Mouse (Mus musculus) WW6 (cell line): Measurements from ENCODE around the gene Cela1.

ENCODE experiments used
- DNase-seq: peaks from one replicate; pipeline ENCODE4 v3.0.0-alpha.2; 2013; ENCODE audit warnings: low read depth, low spot score

Gene Cela1

DNA sequence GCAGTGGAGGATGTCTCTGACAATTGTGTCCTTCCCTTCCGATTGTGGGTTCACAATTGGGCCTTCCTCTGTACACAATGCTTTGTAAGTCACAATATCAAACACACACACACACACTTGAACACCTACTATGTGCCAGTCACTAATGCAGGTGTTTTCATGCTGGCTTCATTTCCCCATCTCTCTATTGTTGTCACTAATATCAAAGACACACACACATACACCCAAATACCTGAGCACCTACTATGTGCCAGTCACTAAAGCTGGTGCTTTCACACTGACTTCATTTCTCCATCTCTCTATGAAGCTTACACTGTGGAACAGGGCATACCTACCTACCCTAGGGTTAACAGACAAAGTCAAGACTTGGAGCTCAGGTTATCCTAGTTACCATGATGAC is 17.7 kb upstream of the Cela1 start:
- no peak for DNase-seq

GRCm38 (mm10) chr15:100703913-100704312 is 16.2 kb upstream of the Cela1 start:
- no peak for DNase-seq

- no peak for DNase-seq
These were observed 14.1 kb upstream of the Cela1 start for GRCm38 (mm10) chr15:100701856-100702255.

DNA sequence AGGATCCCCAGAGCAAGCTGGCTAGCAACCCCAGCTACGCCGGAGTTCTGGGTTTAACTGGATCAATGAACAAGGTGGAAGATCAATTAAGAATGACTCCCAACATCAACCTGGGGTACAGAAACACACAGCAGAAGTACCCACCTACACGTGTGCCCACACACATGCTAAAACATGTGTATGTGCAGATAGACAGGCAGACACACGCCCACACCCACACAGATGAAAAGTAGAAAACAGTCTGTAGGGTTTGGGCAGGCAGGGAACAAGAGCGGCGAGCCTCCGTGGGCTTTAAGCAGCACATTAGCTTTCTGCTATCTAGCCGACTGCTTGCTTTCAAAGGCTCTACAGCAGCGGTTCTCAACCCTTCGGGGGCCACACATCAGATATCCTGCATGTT is 13.4 kb upstream of the Cela1 start:
- no peak for DNase-seq

DNA sequence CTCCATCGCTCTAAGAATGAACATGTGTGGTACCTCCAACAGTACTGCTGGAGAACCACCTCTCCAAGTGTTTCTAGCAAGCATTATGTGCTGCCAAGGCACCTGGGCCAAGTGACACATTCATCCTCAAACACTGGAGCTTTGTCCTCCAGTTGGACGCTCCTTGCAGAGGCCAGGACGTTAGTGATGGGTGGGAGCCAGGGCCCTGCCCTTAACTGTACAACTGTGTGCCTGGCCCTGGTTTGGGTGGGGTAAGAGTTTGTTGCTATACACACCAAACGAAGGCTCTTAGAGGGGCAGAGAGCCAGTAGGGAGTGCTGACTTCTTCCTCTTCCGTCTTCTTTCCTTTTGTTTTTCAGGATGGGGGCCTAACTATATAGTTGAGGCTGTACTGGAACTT is 12.7 kb upstream of the Cela1 start:
- DNase-seq, result no peak

- peak; percentile 73 for DNase-seq
These were observed 11.7 kb upstream of the Cela1 start for GRCm38 (mm10) chr15:100699386-100699785.

GRCm38 (mm10) chr15:100698078-100698477 is 10.4 kb upstream of the Cela1 start:
- DNase-seq, result no peak

GRCm38 (mm10) chr15:100694406-100694805 is 6.7 kb upstream of the Cela1 start:
- DNase-seq, result no peak

DNA sequence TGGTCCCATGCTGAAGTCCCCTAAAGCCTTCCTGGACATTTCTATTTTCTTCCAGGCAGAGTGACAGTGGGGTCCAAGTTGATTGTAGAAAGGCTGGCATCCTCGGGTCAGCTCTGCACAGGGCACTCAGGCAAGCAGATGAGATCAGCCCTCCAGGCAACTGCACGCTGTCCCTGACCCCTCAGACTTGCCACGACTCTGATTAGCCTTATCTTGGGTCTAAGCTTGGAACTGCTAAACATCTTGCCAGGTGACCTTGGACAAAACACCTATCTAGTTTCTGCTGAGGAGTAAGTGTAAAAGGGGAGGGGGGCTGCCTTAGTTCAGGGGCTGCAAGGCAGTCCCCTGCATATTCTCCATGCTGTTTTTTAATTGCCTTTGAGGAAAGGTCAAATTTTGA is 4.3 kb upstream of the Cela1 start:
- DNase-seq, result no peak

DNA sequence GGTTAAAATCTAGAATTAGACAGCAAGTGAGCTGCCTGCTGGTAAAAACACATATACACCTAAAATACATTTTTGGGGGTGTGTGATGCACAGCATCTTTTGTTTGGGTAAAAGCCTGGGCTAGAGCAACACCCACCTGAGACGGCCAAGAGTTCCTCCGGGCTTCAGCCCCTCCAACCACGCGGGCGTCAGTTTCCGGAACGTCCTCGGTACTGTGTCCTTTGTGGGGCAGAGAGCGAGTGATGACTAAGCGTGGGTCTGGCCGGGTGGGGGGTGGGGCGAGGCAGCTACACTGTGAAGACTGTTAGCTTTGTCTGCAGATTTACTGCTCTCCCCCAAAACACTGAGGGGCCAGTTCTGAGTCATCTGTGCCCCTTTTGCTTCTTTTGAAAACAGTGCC is 732 bp downstream of the Cela1 start:
- no peak for DNase-seq

GRCm38 (mm10) chr15:100686434-100686833 is 1.3 kb downstream of the Cela1 start:
- DNase-seq, result no peak

DNA sequence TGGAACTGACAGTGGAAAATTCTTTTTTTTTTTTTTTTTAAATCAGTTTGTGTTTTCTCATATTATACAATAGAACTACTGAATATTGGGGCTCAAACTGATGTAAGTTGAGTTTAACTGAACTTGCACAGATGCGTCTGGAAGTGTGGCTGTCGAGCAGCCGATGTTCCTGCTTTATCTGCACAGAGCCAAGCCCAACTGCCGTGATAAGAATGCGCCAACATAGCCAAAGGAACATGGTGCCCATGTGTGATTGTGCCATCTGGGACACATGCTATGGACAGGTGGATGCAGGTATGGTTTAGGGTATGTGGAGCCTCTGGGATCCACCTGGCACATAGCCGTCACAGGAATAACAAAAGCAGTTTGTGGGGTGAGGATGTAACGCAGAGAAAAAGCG is 1.9 kb downstream of the Cela1 start:
- DNase-seq, result no peak

- DNase-seq, result no peak
These were observed 2.5 kb downstream of the Cela1 start for GRCm38 (mm10) chr15:100685255-100685654.

DNA sequence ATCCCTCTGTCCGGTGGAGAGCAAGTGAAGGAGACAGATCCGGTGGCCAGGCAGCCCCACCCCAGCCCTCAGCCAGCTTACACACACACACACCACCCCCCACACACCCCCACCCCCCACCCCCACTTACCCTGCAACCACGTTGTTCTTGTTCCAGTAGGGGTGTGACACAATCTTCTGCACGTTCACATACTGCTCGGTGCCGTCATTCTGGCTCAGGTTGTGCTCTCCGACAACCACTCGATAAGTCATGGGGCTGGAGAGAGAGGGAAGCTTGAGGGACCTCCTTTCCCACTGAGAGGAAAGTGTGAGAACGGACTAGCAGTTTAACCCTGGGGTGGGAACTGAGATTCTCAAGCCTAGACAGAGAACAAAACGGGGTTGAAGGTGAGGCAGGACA is 3.3 kb downstream of the Cela1 start:
- no peak for DNase-seq

DNA sequence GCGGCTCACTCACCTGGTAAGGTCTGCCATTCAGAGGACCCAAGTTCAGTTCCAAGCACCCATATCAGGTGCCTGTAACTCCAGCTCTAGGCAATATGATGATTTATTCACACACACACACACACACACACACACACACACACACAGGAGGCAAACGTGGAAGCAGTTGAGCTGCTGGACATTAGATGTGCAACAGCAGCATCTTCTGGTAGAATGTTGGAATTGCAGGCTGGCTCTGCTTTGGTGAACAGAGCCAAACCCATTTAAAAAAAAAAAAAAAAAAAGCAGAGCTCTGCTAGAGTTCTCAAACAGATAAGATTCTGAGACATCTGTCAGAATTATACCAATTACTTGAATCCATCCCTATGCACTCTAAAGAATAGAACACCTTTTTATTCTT is 4.7 kb downstream of the Cela1 start:
- DNase-seq, result peak; percentile 33

- DNase-seq, result no peak
These were observed 6.0 kb downstream of the Cela1 start for GRCm38 (mm10) chr15:100681770-100682169.

DNA sequence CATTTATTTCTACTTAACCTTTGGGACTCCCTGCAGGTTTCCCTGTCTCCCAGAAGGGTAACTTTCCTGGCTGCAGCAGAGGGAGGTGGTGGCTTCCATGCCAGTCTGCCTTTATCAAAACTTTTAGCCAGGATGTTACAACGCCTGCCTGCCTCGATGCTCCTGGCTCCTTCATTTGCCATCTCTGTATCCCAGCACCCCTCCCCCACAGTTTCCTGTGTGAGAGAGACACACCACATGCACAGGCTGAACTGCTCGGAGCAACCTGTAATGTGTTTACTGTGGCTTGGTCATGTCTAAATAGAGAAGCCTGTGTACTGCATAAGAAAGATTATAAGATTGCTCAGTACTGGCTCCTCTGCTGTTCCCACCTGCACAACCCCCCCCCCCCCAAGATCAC is 7.3 kb downstream of the Cela1 start:
- DNase-seq, result no peak

GRCm38 (mm10) chr15:100679005-100679404 is 8.7 kb downstream of the Cela1 start:
- no peak for DNase-seq

DNA sequence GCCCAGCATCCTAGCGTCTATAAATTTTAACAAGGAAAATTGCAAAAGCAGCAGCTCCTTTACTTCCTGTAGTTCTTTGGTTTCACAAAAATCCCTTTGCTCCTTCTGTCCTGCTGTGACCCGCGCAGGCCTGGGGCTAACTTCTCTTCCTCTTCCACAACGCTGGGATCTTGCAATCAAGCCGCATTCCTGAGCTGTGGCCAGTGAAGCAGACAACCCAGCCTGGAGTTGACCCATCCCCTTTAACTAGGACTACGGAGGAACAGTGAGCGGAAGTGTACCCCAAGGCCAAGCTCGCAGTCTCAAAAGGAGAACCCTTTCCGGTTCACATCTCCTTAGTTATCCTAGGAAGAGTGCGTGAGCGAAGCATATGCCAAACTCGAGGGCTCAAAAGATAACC is 9.1 kb downstream of the Cela1 start:
- DNase-seq, result no peak

GRCm38 (mm10) chr15:100677675-100678074 is 10.0 kb downstream of the Cela1 start:
- no peak for DNase-seq

GRCm38 (mm10) chr15:100676521-100676920 is 11.2 kb downstream of the Cela1 start:
- DNase-seq, result no peak

GRCm38 (mm10) chr15:100675486-100675885 is 12.2 kb downstream of the Cela1 start:
- no peak for DNase-seq

DNA sequence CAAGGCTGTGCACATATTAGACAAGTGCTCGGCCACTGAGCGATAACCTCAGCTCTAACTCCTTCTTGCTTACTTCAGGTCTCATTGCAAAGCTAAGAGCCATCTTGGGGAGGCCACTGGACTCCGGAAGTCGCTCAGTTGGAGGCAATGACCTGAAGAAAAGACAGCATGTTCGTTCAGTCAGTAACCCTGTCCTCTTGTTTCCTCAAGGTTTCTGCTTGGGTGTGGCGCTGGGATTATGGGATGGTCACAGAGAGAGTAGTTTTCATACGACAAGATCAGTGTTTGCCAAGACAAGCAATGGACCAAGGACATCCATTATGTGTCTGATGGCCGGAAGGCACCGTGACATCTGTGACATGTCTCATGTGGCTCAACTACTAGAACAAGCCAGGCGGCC is 13.2 kb downstream of the Cela1 start:
- no peak for DNase-seq

- DNase-seq, result no peak
These were observed 13.9 kb downstream of the Cela1 start for GRCm38 (mm10) chr15:100673585-100674391.
